Mouse (Mus musculus) urinary bladder, postnatal 4 days (tissue): Measurements from ENCODE around the gene Chml.

Source experiments
- DNase-seq, 2 experiments: peaks; one replicate each; pipeline ENCODE4 v3.0.0; 2021 to 2022; ENCODE audit warnings: low spot score in 2 of 2

The Chml gene

DNA sequence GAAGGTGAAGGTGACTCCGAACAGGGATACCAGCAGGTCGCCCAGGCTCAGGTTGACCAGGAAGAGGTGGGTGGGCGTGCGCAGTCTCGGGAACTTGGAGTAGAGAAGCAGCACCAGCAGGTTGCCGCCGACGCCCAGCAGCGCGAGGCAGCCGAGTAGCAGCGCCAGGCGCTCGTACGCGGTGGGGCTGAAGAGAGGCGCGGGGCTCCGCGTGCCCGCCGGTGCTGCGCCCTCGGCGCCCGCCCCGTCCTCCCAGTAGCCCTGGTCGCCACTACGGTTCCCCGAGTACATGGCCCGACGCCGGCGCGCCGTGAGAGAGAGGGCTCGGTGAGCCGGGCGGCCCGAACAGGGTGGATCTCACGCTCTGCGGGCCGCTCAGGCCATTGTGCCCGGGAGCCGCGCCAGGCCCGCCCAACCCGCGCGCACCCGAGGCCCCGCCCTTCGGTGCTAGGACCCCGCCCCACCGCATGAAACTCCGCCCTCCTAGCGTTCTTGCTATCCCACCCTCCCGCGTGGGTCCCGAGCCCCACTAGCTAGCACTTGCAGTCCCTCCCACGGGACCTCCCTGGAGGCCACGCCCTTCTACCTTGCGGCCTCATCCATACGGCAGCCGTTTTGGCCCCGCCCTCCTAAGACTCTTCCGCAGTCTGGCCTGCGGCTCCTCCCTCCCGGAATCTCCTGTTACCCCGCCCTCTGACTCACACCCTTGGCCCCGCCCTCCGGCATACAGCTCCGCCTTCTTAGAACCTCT is at the start of gene Chml, which contains the start of gene Opn3:
Chml (minus strand) TSS at position 656 of the 751 bp plus-strand sequence.
Opn3 (minus strand) TSS at position 531 of the 751 bp plus-strand sequence.
- peak; percentile 98 for DNase-seq

DNA sequence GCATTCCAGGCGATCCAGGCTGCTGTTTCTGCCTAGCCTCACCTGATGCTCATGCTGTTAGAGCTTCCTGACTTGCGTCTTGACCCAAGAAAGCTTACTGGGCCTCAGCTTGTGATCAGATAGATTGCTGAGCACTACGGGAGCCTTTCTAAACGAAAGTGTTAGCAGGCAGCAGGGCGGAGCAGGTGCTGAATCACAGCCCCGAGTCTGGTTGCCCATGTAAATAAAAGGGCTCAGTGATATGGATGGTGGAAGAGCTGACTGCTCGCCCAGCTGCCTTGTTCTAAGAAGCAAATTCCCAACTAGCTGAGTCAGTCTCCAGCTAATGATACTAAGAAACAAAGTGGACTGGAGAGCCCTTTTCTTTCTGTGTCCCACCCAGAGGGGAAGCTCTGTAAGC is 33.1 kb upstream of the Chml start:
- no peak for DNase-seq

DNA sequence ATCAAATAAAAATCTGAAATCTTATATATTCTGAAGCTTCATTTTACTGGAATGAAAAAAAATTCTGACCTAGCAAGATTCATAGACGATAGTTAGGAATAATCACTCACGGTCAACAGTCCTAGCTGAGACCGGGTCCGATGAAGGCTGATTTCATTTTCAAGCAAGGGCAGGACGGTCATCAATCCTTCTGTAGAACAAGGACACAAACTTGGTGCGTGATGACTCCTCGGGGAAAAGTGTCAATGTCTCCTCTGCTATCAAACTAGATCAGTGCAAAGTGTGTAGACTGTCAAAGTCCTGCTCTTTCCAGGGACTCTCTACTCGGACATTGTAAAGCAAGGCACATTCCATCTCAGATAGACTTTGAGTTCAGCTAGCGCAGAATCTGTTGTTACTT is 24.1 kb upstream of the Chml start:
- no peak for DNase-seq

DNA sequence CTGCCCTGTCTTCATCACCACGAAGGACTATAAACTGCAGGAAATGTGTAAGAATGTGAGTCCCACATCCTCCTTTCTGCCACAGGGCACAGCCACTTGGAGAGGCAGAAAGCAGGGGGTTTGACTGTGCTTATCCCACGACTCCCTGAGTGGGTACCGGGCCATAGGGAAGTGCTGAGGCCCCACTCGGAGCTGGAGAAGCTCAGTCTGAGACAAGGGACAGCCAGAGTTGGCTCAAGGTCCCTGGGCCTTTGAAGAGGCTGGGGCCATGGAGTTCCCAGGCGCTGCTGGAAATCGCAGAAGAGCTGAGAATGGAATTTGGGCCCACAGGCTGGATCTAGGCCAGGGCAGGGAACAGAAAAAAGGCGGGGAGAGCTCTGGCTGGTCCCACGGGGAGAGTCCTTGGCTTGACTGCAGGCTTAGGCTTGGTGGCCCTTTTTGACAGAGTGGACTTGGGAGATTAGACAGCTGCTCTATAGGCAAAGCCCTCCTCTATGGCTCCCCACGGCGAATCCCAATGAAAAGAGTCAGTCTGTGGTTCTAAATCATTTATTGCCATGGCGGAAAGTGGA is 19.7 kb upstream of the Chml start:
- no peak for DNase-seq

DNA sequence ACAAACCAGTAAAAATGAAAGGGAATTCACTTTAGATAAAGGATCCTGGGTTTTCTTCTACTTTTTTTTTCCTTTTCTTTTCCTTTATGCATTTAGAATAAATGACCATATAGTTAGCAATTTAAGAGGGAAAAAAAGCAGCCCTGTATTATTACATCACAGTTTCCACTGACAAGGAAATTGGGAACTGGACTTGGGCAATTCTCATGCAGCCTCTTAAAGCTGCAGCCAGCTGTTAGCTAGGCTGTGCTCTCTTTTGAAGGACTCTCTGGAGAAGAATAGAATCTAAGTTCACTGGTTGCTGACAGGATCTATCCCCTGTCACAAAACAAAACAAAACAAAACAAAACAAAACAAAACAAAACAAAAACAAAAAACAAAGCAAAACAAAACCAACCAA is 15.3 kb upstream of the Chml start:
- no peak for DNase-seq

DNA sequence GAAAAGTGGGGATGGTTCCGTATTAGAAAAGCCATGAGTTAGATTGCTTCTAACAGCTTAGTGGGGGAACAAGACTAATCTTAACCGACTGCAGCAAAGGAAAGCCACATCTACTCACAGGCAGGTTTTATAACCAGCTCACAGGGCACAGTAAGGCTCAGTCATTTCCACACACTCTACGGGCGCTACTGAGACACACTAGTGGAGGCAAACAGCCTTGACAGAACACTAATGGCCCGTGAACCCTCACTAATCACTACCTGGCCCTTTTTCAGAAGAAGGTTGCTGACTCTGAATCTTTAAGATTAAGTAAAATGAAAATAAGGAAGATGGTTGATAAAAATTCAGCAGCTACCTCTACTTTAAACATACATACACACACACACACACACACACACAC is 14.9 kb upstream of the Chml start:
- DNase-seq: no peak

DNA sequence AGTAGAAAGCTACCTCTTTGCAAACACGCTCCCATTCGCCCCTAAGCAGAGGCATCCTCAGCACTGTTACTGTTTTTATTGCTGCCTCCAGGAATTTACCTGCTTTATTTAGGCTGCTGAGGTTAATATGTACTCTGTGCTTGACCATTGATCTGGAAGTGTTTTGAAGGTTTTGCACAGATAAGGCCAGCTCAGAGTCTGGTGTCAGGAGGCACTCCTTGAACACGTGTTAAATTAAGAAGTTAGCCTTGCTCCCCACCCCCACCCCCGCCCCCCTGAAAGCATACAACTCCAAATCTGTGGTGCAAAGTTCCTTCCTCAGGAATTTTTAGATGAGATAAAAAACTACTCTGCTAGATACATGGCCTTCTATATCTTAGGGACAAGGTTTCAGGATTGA is 8.4 kb upstream of the Chml start:
- DNase-seq: no peak

DNA sequence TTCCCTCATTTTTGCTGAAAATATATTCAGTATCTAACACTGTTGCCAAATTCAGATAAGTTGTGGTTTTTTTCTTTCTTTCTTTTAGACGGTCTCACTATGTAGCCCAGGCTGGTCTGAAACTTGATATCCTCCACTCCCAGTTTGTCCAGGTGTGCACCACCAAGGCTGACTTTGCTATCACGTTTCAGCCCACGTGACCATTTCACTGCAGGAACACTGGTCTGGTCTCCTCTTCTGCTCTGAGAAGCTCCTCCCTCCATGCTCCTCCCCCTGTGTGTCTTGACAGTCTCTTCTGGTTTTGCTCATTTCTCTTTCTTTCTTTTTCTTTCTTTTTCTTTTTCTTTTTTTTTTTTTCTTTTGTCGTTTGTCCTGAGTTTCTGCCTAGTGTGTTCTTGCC is 7.1 kb upstream of the Chml start:
- no peak for DNase-seq

DNA sequence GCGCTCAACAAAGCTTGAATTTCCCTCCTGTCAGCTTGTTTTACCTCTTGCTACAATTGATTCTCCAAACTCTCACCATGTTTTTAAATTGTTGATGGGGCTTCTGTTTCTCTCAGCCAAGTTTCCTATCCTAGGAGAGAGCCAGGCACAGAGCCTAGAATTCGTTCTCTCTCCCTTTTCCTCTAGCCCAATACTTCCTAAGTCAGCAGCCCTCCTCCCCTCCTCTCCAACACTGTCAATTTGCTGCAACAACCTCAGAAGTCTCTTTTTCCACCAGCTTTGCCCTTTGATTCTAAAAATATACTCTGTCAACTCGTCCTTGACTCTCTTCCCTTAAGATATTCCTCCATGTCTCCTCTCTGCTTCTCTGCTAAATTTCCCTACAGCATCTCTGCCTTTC is 6.7 kb upstream of the Chml start:
- DNase-seq: no peak

DNA sequence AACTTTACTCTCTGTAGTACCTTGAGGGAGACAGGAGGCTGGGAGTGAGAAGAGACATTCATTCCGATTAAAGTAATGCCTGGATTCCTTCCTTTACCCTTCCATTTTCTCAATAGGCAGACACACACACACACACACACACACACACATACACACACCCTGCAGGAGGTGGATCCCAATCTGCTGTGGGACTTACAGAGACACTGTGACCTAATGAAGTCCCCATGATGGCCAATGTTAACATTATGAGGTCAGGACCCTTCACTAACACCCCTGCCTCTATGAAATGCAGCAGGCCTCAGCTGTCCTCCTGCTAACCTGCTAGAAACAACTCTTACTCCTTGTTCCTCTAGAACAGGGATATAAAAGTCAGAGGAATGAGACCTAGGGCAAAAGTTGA is 5.6 kb upstream of the Chml start, which contains the start of gene Wdr64:
Wdr64 (plus strand) TSS at position 301 of the 400 bp plus-strand sequence.
- DNase-seq: no peak

DNA sequence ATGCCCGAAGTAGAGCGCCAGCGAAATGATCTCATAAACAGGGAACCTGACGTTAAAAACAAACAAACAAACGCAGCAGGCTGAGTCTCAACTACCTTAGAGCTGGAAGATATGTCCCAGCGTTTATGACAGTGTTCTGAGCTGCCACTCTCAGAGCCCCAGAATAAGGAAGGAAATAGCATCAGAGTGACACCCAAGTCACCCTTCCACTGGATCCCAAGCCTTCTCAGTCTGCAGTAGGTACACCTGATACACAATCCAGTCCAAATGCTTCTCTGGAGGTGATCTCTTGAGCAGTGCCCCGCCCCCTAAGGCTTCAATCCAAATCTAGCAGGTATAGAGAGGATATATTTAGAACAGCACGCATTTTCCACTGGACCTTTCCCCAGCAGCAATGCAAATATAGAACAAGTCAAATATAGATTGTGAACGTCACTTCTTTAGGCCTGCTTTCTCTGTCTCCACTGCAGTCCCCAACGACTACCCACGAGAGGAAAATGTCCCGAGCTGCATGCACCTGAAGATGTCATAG is 794 bp upstream of the Chml start:
- no peak for DNase-seq

DNA sequence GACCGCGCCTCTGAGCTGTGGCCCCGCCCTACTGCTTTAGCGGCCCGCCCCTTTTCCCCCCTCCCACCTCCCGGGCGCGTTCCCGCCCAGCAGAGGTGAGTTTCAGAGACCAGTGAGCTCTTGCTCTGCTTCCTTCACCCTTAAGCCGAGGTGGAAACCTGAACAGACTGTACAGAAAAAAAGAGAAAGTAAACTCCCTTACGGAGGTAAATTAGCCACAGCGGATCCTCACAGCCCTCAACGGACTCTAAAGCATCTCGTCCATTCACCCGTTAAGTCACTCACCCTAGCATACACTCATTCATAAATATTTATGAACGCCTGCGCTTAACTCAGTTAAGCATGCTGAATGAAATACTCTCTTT is 278 bp upstream of the Chml start:
- no peak for DNase-seq

DNA sequence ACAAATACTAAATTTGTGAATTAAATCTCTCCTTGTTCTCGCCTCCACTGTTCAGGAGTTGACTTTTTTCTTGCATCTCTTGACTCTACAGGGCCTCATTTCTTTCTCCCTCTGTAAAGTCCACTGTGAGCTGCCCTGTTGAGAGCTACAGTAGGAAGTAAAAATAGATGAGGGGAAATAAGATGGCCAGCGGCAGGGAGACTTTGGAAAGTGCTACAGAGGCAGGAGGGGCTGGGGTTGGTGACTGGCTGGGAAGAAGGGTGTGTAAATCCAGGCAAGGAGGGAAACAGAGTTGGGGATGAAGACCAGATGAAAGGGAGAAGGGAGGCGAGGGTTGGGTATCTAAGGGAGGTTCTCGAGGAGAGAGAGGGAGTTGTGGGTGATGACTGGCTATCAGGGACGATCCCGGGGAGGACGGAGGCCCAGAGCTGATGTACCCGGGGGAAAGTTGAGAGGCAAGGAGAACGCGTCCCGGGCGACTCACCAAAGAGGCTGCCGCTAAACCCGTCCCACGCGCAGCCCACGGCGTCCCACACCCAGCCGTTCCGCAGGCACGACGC is 935 bp downstream of the Chml start:
- DNase-seq: no peak

DNA sequence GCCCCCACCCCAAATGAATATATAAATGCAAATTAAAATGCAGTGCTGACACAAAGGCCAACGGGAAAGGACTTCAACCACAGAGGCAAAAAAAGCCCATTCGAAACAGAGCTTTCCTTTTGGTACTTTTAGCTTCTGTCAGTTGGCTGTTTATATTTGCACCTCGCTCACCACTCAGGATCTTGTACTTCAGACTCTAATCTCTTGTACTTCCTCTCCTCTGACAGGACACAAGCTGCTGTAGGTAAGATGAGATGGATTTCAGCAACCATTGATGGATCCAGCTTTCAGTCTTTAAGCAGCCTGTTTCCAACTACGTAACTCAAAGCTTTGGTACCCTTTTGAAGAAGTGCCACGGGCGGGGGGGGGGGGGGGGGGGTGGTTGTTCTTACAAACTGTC is 11.7 kb downstream of the Chml start:
- no peak for DNase-seq

DNA sequence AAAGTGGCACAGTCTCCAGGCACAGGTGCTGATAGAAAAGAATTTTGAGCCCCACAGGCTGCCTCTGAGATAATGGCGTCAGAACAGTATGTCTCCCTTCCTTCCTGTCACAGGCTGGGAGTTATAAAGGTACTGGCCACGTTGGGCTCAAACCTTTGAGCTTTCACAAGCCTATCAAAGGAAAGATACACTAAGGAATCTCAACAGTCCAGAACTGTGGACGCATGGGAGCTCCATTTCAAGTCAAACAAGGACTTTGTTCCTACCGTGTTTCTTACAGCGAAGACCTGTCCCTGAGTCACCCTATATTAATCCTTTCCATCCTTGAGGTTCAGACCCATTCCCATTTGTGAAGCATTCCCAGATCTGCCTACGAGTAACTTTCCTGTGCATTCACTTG is 15.2 kb downstream of the Chml start:
- no peak for DNase-seq

DNA sequence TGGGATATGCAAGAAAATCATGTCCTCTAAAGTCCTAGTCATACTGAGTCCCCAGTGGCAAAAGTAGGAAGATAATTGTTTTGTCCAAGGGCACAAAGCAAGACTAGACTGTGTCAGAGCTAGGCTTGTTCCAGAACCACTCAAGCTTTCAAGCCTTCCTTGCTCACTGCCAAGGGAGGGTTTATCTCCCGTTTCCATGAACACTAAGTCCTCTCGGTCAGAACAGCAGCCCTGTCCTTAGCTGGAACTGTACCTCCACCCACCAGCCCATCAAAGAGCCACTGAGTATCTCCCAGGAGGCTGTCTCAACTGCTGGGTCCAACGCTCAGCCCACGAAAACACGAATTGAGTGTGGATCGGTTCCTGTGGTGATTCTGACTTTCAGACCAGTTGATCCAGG is 17.6 kb downstream of the Chml start:
- DNase-seq: no peak

DNA sequence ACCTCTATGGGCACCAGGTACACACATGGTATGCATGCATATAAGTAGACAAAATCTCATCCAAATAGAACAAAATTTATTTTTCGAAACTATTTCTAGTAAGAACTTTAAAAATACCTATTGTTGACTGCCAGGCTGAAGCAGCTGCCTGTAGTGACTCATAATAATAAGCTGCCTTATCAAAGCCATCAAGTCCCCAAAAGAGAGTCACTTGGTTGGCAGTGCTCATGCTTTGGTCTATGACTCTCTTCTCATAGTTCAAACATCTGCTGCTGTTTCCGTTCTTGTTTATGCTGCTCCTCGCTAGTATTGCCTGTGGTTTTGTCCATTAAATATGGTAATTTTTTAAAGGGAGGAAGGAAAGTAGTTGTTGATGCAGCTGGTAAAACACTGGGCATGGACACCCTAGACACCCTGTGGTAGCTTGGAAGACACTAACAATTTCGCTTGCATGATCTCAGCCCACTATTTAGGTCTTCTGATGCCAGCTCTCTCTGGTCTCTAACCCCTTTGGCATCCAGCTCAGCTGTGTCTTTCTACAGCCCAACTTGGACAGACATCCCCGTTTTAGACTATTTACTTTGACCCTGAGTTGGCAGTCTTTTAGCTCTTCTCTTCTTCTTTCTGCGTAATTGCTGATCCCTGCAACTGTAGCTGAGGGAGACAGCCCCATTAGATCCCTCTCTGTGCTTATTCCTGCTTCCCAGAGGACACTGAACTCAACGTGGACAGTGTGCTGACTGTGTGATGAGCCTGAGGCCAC is 19.0 kb downstream of the Chml start:
- DNase-seq: no peak

DNA sequence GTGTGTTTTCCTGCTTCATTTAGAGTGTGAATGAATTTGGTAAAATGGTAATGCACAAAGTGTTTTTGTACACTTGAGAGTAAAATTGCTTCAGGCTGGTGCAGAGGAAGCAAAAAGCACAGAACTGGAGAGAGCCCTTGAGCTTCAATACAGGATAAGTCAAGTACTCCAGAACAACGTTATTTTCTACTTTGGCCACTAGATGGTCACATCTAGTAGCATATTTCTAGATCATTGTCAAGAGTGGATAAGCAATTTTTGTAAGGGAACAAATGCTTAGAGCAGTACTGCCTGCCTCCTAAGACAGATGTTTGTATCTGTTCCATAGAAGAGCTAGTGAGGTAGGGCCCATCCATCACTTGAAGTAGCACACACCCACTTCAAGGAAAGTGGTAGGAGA is 21.1 kb downstream of the Chml start:
- no peak for DNase-seq

DNA sequence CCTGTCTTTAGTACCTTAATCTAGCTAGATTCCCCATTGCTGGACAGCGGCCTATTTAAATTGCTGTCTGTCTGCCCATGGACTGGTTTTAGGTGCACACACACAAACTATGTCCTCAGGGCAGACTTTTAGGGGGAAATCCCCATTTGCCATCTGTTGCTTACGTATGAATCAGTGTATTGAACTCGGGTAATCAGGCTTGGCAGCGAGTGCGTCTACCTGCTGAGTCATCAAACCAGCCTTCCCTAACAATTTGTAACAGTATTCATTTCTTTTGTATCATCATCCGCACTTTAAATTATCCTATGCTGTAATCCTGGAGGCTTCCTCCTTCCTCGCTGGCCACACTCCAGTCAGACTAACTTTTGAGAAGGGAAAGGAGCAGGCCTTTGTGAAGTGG is 22.7 kb downstream of the Chml start:
- no peak for DNase-seq

DNA sequence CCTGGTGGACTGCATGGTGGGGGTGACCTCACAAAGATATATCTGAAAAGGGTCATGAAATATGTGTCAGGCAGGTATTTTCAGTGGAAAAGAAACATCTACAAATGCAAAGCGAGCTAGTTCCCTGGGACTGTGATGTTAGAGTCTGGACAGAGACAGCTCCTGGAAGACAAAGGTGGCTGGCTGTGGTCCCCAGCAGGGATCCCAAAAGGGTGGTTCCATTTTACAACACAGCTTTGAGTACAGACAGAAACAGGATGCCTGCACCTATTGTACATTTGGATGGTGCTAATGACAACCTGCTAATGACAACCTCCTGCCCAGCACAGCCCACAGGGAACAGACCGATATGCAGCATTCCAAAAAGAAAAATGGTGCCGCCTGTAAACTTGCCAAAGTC is 23.2 kb downstream of the Chml start:
- no peak for DNase-seq

DNA sequence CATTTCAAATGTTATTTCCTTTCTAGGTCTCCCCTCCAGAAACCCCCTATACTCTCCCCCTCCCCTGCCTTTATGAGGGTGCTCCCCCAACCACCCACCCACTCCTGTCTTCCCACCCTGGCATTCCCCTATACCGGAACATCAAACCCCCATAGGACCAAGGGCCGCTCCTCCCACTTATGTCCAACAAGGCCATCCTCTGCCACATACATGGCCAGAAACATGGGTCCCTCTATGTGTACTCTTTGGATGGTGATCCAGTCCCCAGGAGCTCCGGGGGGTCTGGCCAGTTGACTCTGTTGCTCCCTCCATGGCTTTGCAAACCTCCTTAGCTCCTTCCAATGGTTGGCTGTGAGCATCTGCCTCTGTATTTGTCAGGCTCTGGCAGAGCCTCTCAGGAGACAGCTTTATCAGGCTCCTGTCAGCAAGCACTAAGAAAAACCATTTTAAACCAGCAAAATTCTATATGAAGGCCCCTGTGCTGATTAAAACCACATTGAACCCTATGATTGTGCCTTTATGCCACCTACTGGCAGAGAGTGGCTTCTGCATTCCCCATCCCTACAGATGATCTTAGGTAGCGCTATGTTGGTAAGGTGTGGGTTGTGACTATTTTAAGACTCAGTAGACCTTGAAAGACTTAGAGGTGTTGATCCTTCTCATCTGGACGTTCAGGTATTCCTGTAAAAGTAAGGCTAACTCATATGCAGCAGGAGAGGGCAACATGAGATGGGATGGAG is 23.9 kb downstream of the Chml start:
- DNase-seq: no peak

DNA sequence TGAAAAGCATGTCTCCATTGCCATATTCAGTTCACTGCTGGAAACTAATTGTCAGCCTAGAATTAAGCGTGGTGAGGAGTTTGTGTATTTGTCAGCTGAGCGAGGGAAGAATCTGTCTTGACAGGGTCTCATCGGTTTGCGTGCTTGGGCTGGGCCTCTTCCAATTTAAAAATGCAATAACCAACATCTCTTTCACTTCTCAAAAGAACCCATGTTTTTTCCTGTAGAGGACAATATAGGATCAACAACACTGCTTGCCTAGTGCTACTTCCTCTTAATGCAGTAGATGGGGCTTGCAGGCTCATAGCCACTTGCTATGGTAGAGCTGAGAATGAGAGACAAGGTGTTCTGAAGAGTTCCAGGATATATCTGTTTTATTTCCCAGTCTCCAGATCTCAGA is 32.8 kb downstream of the Chml start:
- no peak for DNase-seq
